Mouse (Mus musculus) embryonic facial prominence, embryonic 11.5 days (tissue): ENCODE results near the gene Gbe1. TPM values are rescaled to one million over a fixed set of nuclear protein-coding genes. Genes with fewer than 3 reads are reported as not detected.
A peak's percentile ranks its signal among the peaks of the same experiment; 100 is the strongest.

Experiments used
- ATAC-seq: fragments of 200-750 bp; cut with Nextera tagmentation; replicated peaks from 2 replicates; pipeline ENCODE4 v1.8.0; 2017; ENCODE audit warnings: low read depth; ENCODE audit not compliant: insufficient number of reproducible peaks, low FRiP score, low TSS enrichment
- DNase-seq: peaks from one replicate; pipeline ENCODE4 v3.0.0-alpha.2; 2015; ENCODE audit warnings: low spot score
- H3K27ac ChIP-seq: fragments of 300-500 bp; sonication (generic); replicated peaks from 2 replicates; pipeline ENCODE4 v1.5.1; 2014; ENCODE audit warnings: mild to moderate bottlenecking, low read depth, low read length, control low read depth
- H3K27me3 ChIP-seq: fragments of 300-500 bp; sonication (generic); 2 replicates; pipeline ENCODE4 v1.6.1; 2014; ENCODE audit warnings: mild to moderate bottlenecking, low read length, moderate library complexity, mixed read lengths; ENCODE audit not compliant: control insufficient read depth, insufficient read depth
- H3K36me3 ChIP-seq: fragments of 300-500 bp; sonication (generic); replicated peaks from 2 replicates; pipeline ENCODE4 v1.6.1; 2014; ENCODE audit warnings: low read depth, mild to moderate bottlenecking, low read length, moderate library complexity, mixed read lengths; ENCODE audit not compliant: control insufficient read depth, insufficient read depth
- H3K4me1 ChIP-seq: fragments of 300-500 bp; sonication (generic); 2 replicates; pipeline ENCODE4 v1.6.1; 2014; ENCODE audit warnings: low read length, mixed read lengths; ENCODE audit not compliant: control insufficient read depth, insufficient read depth
- H3K4me2 ChIP-seq: fragments of 300-500 bp; sonication (generic); 2 replicates; pipeline ENCODE4 v1.6.1; 2014; ENCODE audit warnings: low read depth, mild to moderate bottlenecking, control low read depth, low read length, moderate library complexity
- H3K4me3 ChIP-seq: fragments of 300-500 bp; sonication (generic); 2 replicates; pipeline ENCODE4 v1.5.1; 2014; ENCODE audit warnings: low read depth, low read length, control low read depth
- H3K9ac ChIP-seq: fragments of 300-500 bp; sonication (generic); replicated peaks from 2 replicates; pipeline ENCODE4 v1.6.1; 2014; ENCODE audit warnings: mild to moderate bottlenecking, control low read depth, low read length
- H3K9me3 ChIP-seq: fragments of 300-500 bp; sonication (generic); replicated peaks from 2 replicates; pipeline ENCODE4 v1.6.1; 2016; ENCODE audit warnings: mild to moderate bottlenecking, low read length, inconsistent platforms, mixed read lengths; ENCODE audit not compliant: control insufficient read depth
- WGBS: fragments of 180-500 bp; shearing (Covaris S2); extraction: QIAGEN DNeasy Blood & Tissue Kit; methylation state at CpG from one replicate; pipeline ENCODE4 v1.1.7; 2014; 5-methylcytosine and 5-hydroxymethylcytosine counted together
- polyA plus RNA-seq: library from polyadenylated mRNA; unstranded; fragments of >200 nt; fragmentation: Nextera tagmentation; extraction: Ambion mirVana; gene quantifications from 2 replicates; pipeline ENCODE4 v1.2.1, GENCODE M21; 2014

Gbe1 gene
- polyA plus RNA-seq, 1 experiment from 2014 or later = 20.3 TPM

GRCm38 (mm10) chr16:70337661-70338060 lies 23.9 kb downstream of the Gbe1 start:
- no peaks in the 10 kb centered on the region for H3K27me3 ChIP-seq
- no peaks in the 10 kb centered on the region for H3K4me1 ChIP-seq
- H3K27ac ChIP-seq = no peak overlapping the region
- no peaks in the 10 kb centered on the region for H3K36me3 ChIP-seq
- DNase-seq (no peak), ATAC-seq (no peak)
- no peaks in the 10 kb centered on the region for H3K9me3 ChIP-seq
- no peak overlapping the region for H3K4me2 ChIP-seq
- no peak overlapping the region for H3K4me3 ChIP-seq
- H3K9ac ChIP-seq = no peak overlapping the region
- WGBS = 85% methylated on average over 3 of the region's 3 CpGs

- H3K4me1 ChIP-seq = no peaks in the 10 kb centered on the region
- no peak overlapping the region for H3K4me3 ChIP-seq
- H3K27me3 ChIP-seq = no peaks in the 10 kb centered on the region
- H3K27ac ChIP-seq = no peak overlapping the region
- H3K36me3 ChIP-seq = no peaks in the 10 kb centered on the region
- H3K9me3 ChIP-seq = no peaks in the 10 kb centered on the region
- ATAC-seq (no peak), DNase-seq (no peak)
- 61% methylated on average over 1 of the region's 1 CpGs for WGBS
- no peak overlapping the region for H3K4me2 ChIP-seq
- H3K9ac ChIP-seq = no peak overlapping the region
Measured at GRCm38 (mm10) chr16:70344496-70344895, 30.7 kb downstream of the Gbe1 start.

GRCm38 (mm10) chr16:70345607-70346006 lies 31.9 kb downstream of the Gbe1 start:
- H3K9me3 ChIP-seq = no peaks in the 10 kb centered on the region
- no peak overlapping the region for H3K4me3 ChIP-seq
- no peak overlapping the region for H3K27ac ChIP-seq
- no peak for ATAC-seq
- no peaks in the 10 kb centered on the region for H3K36me3 ChIP-seq
- H3K27me3 ChIP-seq = no peaks in the 10 kb centered on the region
- H3K9ac ChIP-seq = no peak overlapping the region
- 75% methylated on average over 10 of the region's 10 CpGs for WGBS
- H3K4me2 ChIP-seq = no peak overlapping the region
- no peak for DNase-seq
- H3K4me1 ChIP-seq = no peaks in the 10 kb centered on the region

GRCm38 (mm10) chr16:70350011-70350410 lies 36.3 kb downstream of the Gbe1 start:
- no peak for DNase-seq
- H3K27ac ChIP-seq = no peak overlapping the region
- H3K27me3 ChIP-seq = no peaks in the 10 kb centered on the region
- WGBS = 80% methylated on average over 8 of the region's 8 CpGs
- H3K4me2 ChIP-seq = no peak overlapping the region
- H3K36me3 ChIP-seq = no peaks in the 10 kb centered on the region
- H3K4me1 ChIP-seq = no peaks in the 10 kb centered on the region
- ATAC-seq = no peak
- no peaks in the 10 kb centered on the region for H3K9me3 ChIP-seq
- no peak overlapping the region for H3K4me3 ChIP-seq
- H3K9ac ChIP-seq = no peak overlapping the region

GRCm38 (mm10) chr16:70351641-70352280 lies 38.0 kb downstream of the Gbe1 start:
- no peak overlapping the region for H3K4me3 ChIP-seq
- no peaks in the 10 kb centered on the region for H3K27me3 ChIP-seq
- H3K9me3 ChIP-seq = no peaks in the 10 kb centered on the region
- no peaks in the 10 kb centered on the region for H3K36me3 ChIP-seq
- no peaks in the 10 kb centered on the region for H3K4me1 ChIP-seq
- H3K27ac ChIP-seq = no peak overlapping the region
- DNase-seq (peak; percentile 69), ATAC-seq (peak; percentile 52; the same call in 1 of the 2 replicates)
- H3K9ac ChIP-seq = no peak overlapping the region
- H3K4me2 ChIP-seq = no peak overlapping the region
- 33% methylated on average over 11 of the region's 11 CpGs for WGBS

GRCm38 (mm10) chr16:70352571-70352970 lies 38.8 kb downstream of the Gbe1 start:
- DNase-seq (no peak), ATAC-seq (no peak)
- Histone ChIP-seq H3K4me1 (no peaks in the 10 kb centered on the region), H3K27me3 (no peaks in the 10 kb centered on the region), H3K4me2 (no peak overlapping the region), H3K36me3 (no peaks in the 10 kb centered on the region), H3K9me3 (no peaks in the 10 kb centered on the region), H3K4me3 (no peak overlapping the region), H3K9ac (no peak overlapping the region), H3K27ac (no peak overlapping the region)
- 56% methylated on average over 3 of the region's 3 CpGs for WGBS

GRCm38 (mm10) chr16:70353058-70353457 lies 39.3 kb downstream of the Gbe1 start:
- Histone ChIP-seq H3K36me3 (no peaks in the 10 kb centered on the region), H3K9me3 (no peaks in the 10 kb centered on the region), H3K9ac (no peak overlapping the region), H3K4me2 (no peak overlapping the region), H3K27me3 (no peaks in the 10 kb centered on the region), H3K27ac (no peak overlapping the region), H3K4me1 (no peaks in the 10 kb centered on the region), H3K4me3 (no peak overlapping the region)
- no peak; the same call in 1 of the 2 replicates for ATAC-seq
- 22% methylated on average over 2 of the region's 2 CpGs for WGBS
- DNase-seq = peak; percentile 46

GRCm38 (mm10) chr16:70358326-70358725 lies 44.6 kb downstream of the Gbe1 start:
- Histone ChIP-seq H3K9ac (no peak overlapping the region), H3K4me1 (no peaks in the 10 kb centered on the region), H3K4me3 (no peak overlapping the region), H3K4me2 (no peak overlapping the region), H3K9me3 (no peaks in the 10 kb centered on the region; the same call in 1 of the 2 replicates), H3K27me3 (no peaks in the 10 kb centered on the region), H3K27ac (no peak overlapping the region), H3K36me3 (no peaks in the 10 kb centered on the region)
- DNase-seq (no peak), ATAC-seq (no peak)
- 90% methylated on average over 6 of the region's 6 CpGs for WGBS
